Mouse (Mus musculus) E14TG2a.4 (cell line): Measurements from ENCODE around the gene Snx21.

ENCODE experiments used
- CTCF ChIP-seq: conservative IDR thresholded peaks from 2 replicates; pipeline ENCODE4 v1.5.1; 2014; ENCODE audit warnings: low read length
- POU5F1 ChIP-seq: IDR thresholded peaks from 2 replicates; pipeline ENCODE4 v1.6.1; 2014; ENCODE audit warnings: low read length, borderline replicate concordance

DNA sequence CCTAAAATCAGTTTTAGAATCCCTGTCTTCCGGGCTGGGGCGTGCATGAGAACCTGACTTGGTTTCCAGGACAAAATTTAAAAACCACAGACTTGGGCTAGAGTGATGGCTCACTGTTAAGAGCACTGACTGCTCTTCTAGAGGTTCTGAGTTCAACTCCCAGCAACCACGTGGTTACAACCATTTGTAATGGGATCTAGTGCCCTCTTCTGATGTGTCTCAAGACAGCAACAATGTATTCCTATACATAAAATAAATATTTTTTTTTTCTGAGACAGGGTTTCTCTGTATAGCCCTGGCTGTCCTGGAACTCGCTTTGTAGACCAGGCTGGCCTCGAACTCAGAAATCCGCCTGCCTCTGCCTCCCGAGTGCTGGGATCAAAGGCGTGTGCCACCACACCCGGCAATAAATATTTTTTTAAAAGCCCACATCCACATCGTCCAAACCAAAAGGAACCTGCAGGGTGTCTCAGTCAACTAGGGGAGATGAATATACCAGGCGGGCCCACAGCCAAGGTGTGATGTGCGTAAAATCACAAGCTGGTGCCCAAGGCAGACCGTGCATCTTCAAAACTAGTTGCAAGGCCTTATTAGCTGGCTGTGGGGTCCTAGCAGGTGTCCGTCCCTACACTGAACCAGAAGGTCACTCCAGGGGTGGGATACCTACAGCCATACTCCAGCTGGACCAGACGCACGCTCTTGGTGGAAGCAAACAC lies 46.6 kb downstream of the Snx21 start:
- no peak for TF ChIP-seq CTCF
- TF ChIP-seq POU5F1, result no peak
